Mouse (Mus musculus) kidney, postnatal 10 days (tissue): ENCODE measurements around the gene Clps.
A peak's percentile ranks its signal among the peaks of the same experiment; 100 is the strongest.

ENCODE experiments used
- DNase-seq: peaks from one replicate; pipeline ENCODE4 v3.0.0; 2021; ENCODE audit warnings: mixed read lengths

Clps gene

GRCm38 (mm10) chr17:28517441-28517955, 43.1 kb downstream of the Clps start, which contains the start of gene Fkbp5:
Gene Fkbp5 (minus strand): TSS chr17:28517527.
- DNase-seq, result peak; percentile 66

- no peak for DNase-seq
Observed at GRCm38 (mm10) chr17:28516881-28517280, 43.7 kb downstream of the Clps start.

GRCm38 (mm10) chr17:28515431-28516341, 44.9 kb downstream of the Clps start:
- no peak for DNase-seq

- no peak for DNase-seq
Observed at GRCm38 (mm10) chr17:28514555-28514954, 46.0 kb downstream of the Clps start.

GRCm38 (mm10) chr17:28513844-28514243, 46.7 kb downstream of the Clps start:
- DNase-seq, result no peak

GRCm38 (mm10) chr17:28513337-28513736, 47.2 kb downstream of the Clps start:
- no peak for DNase-seq

GRCm38 (mm10) chr17:28512696-28513095, 47.9 kb downstream of the Clps start:
- peak; percentile 71 for DNase-seq

- no peak for DNase-seq
Observed at GRCm38 (mm10) chr17:28511616-28512541, 48.7 kb downstream of the Clps start.

- no peak for DNase-seq
Observed at GRCm38 (mm10) chr17:28510445-28511342, 49.9 kb downstream of the Clps start.
